Mouse (Mus musculus) liver, embryonic 14 days (tissue): ENCODE results near the gene Gm9736. TPM values are rescaled to one million over a fixed set of nuclear protein-coding genes. Genes with fewer than 3 reads are reported as not detected.

ENCODE experiments used
- polyA plus RNA-seq: library from polyadenylated mRNA; depleted of rRNA; stranded (reverse); fragments of >200 nt; gene quantifications from 2 replicates; pipeline ENCODE4 v1.2.3, GENCODE M21; 2012; rRNA removed

The Gm9736 gene
- polyA plus RNA-seq, result not detected in 2 replicates

GRCm38 (mm10) chr10:77751254-77751653, at the start of gene Gm9736:
Gene Gm9736 (minus strand): TSS chr10:77751354.

GRCm38 (mm10) chr10:77798921-77799508, 47.9 kb upstream of the Gm9736 start, which contains the start of gene Gm19668:
Gene Gm19668 (minus strand): TSS chr10:77799133.

GRCm38 (mm10) chr10:77794976-77795375, 43.8 kb upstream of the Gm9736 start, which contains the start of gene Gm9639:
Gene Gm9639 (minus strand): TSS chr10:77795076.

DNA sequence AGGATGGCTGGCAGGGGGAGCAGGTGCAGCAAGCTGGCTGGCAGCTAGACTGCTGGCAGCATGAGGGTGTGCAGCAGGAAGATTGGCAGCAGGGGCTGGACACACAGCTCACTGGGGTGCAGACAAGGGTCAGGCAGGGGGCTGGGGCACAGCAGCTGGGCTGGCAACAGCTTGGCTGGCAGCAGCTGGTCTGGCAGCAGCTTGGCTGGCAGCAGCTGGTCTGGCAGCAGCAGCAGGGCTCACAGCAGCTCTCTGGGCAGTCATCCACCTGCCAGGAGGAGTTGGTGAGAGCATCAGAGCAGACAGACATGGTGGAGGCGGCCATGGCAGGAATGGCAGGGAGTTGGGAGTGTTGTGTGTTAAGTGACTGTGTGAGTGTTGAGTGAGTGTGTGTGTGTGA, 36.7 kb upstream of the Gm9736 start, which contains the start of gene Gm7137:
Gene Gm7137 (minus strand): TSS at position 325 of the 400 bp plus-strand sequence.

DNA sequence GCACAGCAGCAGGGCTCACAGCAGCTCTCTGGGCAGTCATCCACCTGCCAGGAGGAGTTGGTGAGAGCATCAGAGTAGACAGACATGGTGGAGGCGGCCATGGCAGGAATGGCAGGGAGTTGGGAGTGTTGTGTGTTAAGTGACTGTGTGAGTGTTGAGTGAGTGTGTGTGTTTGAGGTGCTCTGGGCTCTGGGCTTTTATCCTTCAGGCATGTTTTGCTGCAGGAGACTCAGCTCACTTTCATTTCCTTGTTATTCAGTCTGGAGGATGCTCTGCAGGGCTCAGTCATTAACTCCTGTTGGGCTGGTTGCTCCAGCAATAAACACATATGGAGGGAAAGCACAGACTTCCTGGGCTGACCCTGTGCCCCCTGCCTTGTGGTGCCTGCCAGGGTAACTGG, 31.3 kb upstream of the Gm9736 start, which contains the start of gene Gm3250:
Gene Gm3250 (minus strand): TSS at position 101 of the 400 bp plus-strand sequence.

DNA sequence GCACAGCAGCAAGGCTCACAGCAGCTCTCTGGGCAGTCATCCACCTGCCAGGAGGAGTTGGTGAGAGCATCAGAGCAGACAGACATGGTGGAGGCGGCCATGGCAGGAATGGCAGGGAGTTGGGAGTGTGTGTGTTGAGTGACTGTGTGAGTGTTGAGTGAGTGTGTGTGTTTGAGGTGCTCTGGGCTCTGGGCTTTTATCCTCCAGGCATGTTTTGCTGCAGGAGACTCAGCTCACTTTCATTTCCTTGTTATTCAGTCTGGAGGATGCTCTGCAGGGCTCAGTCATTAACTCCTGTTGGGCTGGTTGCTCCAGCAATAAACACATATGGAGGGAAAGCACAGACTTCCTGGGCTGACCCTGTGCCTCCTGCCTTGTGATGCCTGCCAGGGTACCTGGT, 25.7 kb upstream of the Gm9736 start, which contains the start of gene Gm7138:
Gene Gm7138 (minus strand): TSS at position 101 of the 400 bp plus-strand sequence.

GRCm38 (mm10) chr10:77771225-77771624, 20.1 kb upstream of the Gm9736 start, which contains the start of gene Gm3238:
Gene Gm3238 (minus strand): TSS chr10:77771325.

GRCm38 (mm10) chr10:77759582-77759981, 8.4 kb upstream of the Gm9736 start, which contains the start of gene Gm3233:
Gene Gm3233 (minus strand): TSS chr10:77759682.

DNA sequence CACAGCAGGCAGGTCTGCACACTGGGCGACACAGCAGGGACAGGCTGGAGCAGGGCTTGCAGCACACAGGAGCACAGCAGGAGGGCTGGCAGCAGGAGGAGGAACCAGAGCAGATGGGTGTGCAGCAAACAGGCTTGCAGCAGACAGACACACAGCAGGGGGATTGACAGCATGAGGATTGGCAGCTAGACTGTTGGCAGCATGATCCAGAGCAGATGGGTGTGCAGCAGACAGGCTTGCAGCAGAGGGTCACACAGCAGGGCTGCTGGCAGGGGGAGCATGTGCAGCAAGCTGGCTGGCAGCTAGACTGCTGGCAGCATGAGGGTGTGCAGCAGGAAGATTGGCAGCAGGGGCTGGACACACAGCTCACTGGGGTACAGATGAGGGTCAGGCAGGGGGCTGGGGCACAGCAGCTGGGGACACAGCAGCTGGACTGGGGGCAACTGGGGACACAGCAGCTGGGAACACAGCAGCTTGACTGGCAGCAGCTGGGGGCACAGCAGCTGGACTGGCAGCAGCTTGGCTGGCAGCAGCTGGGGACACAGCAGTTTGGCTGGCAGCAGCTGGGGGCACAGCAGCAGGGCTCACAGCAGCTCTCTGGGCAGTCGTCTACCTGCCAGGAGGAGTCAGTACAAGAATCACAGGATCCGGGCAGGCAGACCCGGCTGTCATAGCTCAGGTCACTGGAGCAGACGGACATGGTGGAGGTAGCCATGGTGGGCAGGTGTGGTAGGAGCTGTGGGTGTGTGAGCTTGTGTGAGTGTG, 9.0 kb downstream of the Gm9736 start, which contains the start of gene Gm18596:
Gene Gm18596 (minus strand): TSS at position 715 of the 765 bp plus-strand sequence.

GRCm38 (mm10) chr10:77726186-77726585, 25.0 kb downstream of the Gm9736 start, which contains the start of gene Gm10100:
Gene Gm10100 (plus strand): TSS chr10:77726486.

DNA sequence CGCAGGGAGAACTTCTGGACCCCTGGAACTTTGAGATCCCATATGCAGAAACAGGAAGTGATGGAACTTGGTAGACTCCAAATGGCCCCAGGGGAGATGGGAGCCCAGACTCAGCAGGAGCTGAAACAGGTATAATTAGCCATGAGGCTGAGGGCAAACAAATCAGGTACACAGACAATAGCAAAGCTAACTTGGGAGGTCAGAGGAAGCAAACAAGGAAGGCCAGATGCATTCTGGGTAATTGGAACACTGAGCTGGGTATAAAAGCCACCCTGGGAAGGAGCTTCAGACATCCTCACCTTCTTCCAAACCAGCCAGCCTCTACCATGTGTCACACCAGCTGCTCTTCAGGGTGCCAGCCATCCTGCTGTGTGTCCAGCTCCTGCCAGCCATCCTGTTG, 30.9 kb downstream of the Gm9736 start, which contains the start of gene Krtap12-1:
Gene Krtap12-1 (plus strand): TSS at position 301 of the 400 bp plus-strand sequence.

DNA sequence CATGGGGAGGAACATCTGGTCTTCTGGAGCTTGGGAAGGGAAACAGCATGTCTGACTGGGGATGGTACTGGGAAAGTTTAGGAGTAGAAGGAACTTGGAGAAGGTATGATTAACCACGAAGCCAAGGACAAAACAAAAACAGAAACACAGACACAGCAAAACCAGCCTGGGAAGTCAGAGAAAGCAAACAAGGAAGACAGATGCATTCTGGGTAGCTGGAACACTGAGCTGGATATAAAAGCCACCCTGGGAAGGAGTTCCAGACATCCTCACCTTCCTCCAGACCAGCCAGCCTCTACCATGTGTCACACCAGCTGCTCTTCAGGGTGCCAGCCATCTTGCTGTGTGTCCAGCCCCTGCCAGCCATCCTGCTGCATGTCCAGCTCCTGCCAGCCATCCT, 35.6 kb downstream of the Gm9736 start, which contains the start of gene Gm10142:
Gene Gm10142 (plus strand): TSS at position 301 of the 400 bp plus-strand sequence.

DNA sequence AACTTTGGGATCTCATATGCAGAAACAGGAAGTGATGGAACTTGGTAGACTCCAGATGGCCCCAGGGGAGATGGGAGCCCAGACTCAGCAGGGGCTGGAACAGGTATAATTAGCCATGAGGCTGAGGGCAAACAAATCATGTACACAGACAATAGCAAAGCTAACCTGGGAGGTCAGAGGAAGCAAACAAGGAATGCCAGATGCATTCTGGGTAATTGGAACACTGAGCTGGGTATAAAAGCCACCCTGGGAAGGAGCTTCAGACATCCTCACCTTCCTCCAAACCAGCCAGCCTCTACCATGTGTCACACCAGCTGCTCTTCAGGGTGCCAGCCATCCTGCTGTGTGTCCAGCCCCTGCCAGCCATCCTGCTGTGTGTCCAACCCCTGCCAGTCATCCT, 40.0 kb downstream of the Gm9736 start, which contains the start of gene Gm10024:
Gene Gm10024 (plus strand): TSS at position 301 of the 400 bp plus-strand sequence.

GRCm38 (mm10) chr10:77706326-77706725, 44.8 kb downstream of the Gm9736 start, which contains the start of gene Gm10272:
Gene Gm10272 (plus strand): TSS chr10:77706626.

Other genes with a start within 250 kb of the Gm9736 start
- 12.7 and 15.4 TPM in 2 replicates for gene Fam207a, start 235.6 kb downstream of the Gm9736 start, polyA plus RNA-seq
- 7.4 and 9.6 TPM in 2 replicates for gene Itgb2, start 221.1 kb downstream of the Gm9736 start, polyA plus RNA-seq
- 38.1 and 43.6 TPM in 2 replicates for gene Pttg1ip, start 169.6 kb downstream of the Gm9736 start, polyA plus RNA-seq
- 99.8 and 106 TPM in 2 replicates for gene Sumo3, start 145.3 kb downstream of the Gm9736 start, polyA plus RNA-seq
- 0.09 and 0.12 TPM in 2 replicates for gene Gm49325, start 145.2 kb downstream of the Gm9736 start, polyA plus RNA-seq
- gene Ube2g2, start 129.1 kb downstream of the Gm9736 start, polyA plus RNA-seq, result 19.0 and 20.8 TPM in 2 replicates
- gene Tspear, start 64.8 kb downstream of the Gm9736 start, polyA plus RNA-seq, result 0.03 and 0.10 TPM in 2 replicates
- gene Gm19402, start 60.6 kb downstream of the Gm9736 start, polyA plus RNA-seq, result not detected in 2 replicates
- gene Gm9508, start 54.1 kb downstream of the Gm9736 start, polyA plus RNA-seq, result not detected in 2 replicates
- gene Gm10272, start 44.7 kb downstream of the Gm9736 start, polyA plus RNA-seq, result not detected in 2 replicates
- gene Gm10024, start 39.9 kb downstream of the Gm9736 start, polyA plus RNA-seq, result not detected in 2 replicates
- not detected in 2 replicates for gene Gm10142, start 35.5 kb downstream of the Gm9736 start, polyA plus RNA-seq
- gene Krtap12-1, start 30.8 kb downstream of the Gm9736 start, polyA plus RNA-seq, result not detected in 2 replicates
- gene Gm10100, start 24.9 kb downstream of the Gm9736 start, polyA plus RNA-seq, result not detected in 2 replicates
- not detected in 2 replicates for gene Gm18596, start 8.7 kb downstream of the Gm9736 start, polyA plus RNA-seq
- gene Gm3233, start 8.3 kb upstream of the Gm9736 start, polyA plus RNA-seq, result not detected in 2 replicates
- gene Gm3238, start 20.0 kb upstream of the Gm9736 start, polyA plus RNA-seq, result not detected in 2 replicates
- gene Gm7138, start 25.6 kb upstream of the Gm9736 start, polyA plus RNA-seq, result not detected in 2 replicates
- gene Gm3250, start 31.2 kb upstream of the Gm9736 start, polyA plus RNA-seq, result not detected in 2 replicates
- not detected in 2 replicates for gene Gm7137, start 36.8 kb upstream of the Gm9736 start, polyA plus RNA-seq
- gene Gm9639, start 43.7 kb upstream of the Gm9736 start, polyA plus RNA-seq, result not detected in 2 replicates
- not detected in 2 replicates for gene Gm19668, start 47.8 kb upstream of the Gm9736 start, polyA plus RNA-seq
- gene Gm9507, start 60.5 kb upstream of the Gm9736 start, polyA plus RNA-seq, result not detected in 2 replicates
- not detected in 2 replicates for gene Gm2696, start 63.3 kb upstream of the Gm9736 start, polyA plus RNA-seq
- gene Krtap10-4, start 75.7 kb upstream of the Gm9736 start, polyA plus RNA-seq, result not detected in 2 replicates
- not detected in 2 replicates for gene Krtap10-10, start 84.6 kb upstream of the Gm9736 start, polyA plus RNA-seq
- gene Gm36176, start 95.4 kb upstream of the Gm9736 start, polyA plus RNA-seq, result not detected in 2 replicates
- not detected in 2 replicates for gene Gm10318, start 101.5 kb upstream of the Gm9736 start, polyA plus RNA-seq
- gene Gm3285, start 110.6 kb upstream of the Gm9736 start, polyA plus RNA-seq, result not detected in 2 replicates
- gene Lrrc3, start 151.2 kb upstream of the Gm9736 start, polyA plus RNA-seq, result 5.5 and 6.6 TPM in 2 replicates
- 0.93 and 1.5 TPM in 2 replicates for gene Trpm2, start 219.2 kb upstream of the Gm9736 start, polyA plus RNA-seq
- 4.4 and 4.9 TPM in 2 replicates for gene 1810043G02Rik, start 227.2 kb upstream of the Gm9736 start, polyA plus RNA-seq